Mouse (Mus musculus) hindlimb bud, embryonic 11.5 days (tissue): ENCODE results near the gene Eed.
A peak's percentile ranks its signal among the peaks of the same experiment; 100 is the strongest.

Source experiments
- DNase-seq: peaks from one replicate; pipeline ENCODE4 v3.0.0-alpha.2; 2012; ENCODE audit warnings: low read depth, low spot score; ENCODE audit errors: extremely low spot score

The Eed gene

GRCm38 (mm10) chr7:89983441-89983840 lies 2.7 kb upstream of the Eed start:
- DNase-seq: no peak

- no peak for DNase-seq
Measured at GRCm38 (mm10) chr7:89981557-89981956, 774 bp upstream of the Eed start.

- no peak for DNase-seq
Measured at GRCm38 (mm10) chr7:89980133-89980484, 674 bp downstream of the Eed start.

GRCm38 (mm10) chr7:89979432-89980130 lies 1.2 kb downstream of the Eed start:
- DNase-seq: no peak

GRCm38 (mm10) chr7:89976796-89977195 lies 4.0 kb downstream of the Eed start:
- DNase-seq: no peak

GRCm38 (mm10) chr7:89975571-89975970 lies 5.2 kb downstream of the Eed start:
- DNase-seq: no peak

GRCm38 (mm10) chr7:89967235-89967634 lies 13.5 kb downstream of the Eed start:
- no peak for DNase-seq

- DNase-seq: no peak
Measured at GRCm38 (mm10) chr7:89966771-89967170, 14.0 kb downstream of the Eed start.

- DNase-seq: no peak
Measured at GRCm38 (mm10) chr7:89963135-89963534, 17.6 kb downstream of the Eed start.

- no peak for DNase-seq
Measured at GRCm38 (mm10) chr7:89957300-89957699, 23.5 kb downstream of the Eed start.

GRCm38 (mm10) chr7:89954261-89954660 lies 26.5 kb downstream of the Eed start:
- no peak for DNase-seq

GRCm38 (mm10) chr7:89949403-89949802 lies 31.4 kb downstream of the Eed start:
- no peak for DNase-seq

- DNase-seq: no peak
Measured at GRCm38 (mm10) chr7:89948026-89948425, 32.8 kb downstream of the Eed start.

- peak; percentile 97 for DNase-seq
Measured at GRCm38 (mm10) chr7:89940571-89941463, 40.0 kb downstream of the Eed start, which contains the start of gene Hikeshi. TSS of gene Hikeshi (minus strand) at chr7:89941204.

- no peak for DNase-seq
Measured at GRCm38 (mm10) chr7:89939497-89940353, 41.1 kb downstream of the Eed start.

GRCm38 (mm10) chr7:89923441-89924180 lies 57.2 kb downstream of the Eed start:
- DNase-seq: no peak

GRCm38 (mm10) chr7:89917776-89918175 lies 63.0 kb downstream of the Eed start:
- no peak for DNase-seq

- DNase-seq: no peak
Measured at GRCm38 (mm10) chr7:89916711-89917110, 64.1 kb downstream of the Eed start.

- no peak for DNase-seq
Measured at GRCm38 (mm10) chr7:89913432-89914158, 67.2 kb downstream of the Eed start.

GRCm38 (mm10) chr7:89912356-89912755 lies 68.4 kb downstream of the Eed start:
- DNase-seq: no peak
